Mouse (Mus musculus) midbrain, embryonic 11.5 days (tissue): ENCODE results near the gene Arhgdib. TPM values are rescaled to one million over a fixed set of nuclear protein-coding genes. Genes with fewer than 3 reads are reported as not detected.

ENCODE experiments used
- ATAC-seq: fragments of 200-750 bp; cut with Nextera tagmentation; 2 replicates; pipeline ENCODE4 v1.8.0; 2017; ENCODE audit warnings: moderate TSS enrichment, moderate library complexity; ENCODE audit not compliant: low FRiP score
- DNase-seq: peaks from one replicate; pipeline ENCODE4 v3.0.0; 2015; ENCODE audit warnings: low spot score; ENCODE audit errors: missing footprints
- H3K27ac ChIP-seq: fragments of 300-500 bp; sonication (generic); 2 replicates; pipeline ENCODE4 v1.5.1; 2014; ENCODE audit warnings: low read depth, low read length
- H3K27me3 ChIP-seq: fragments of 300-500 bp; sonication (generic); 2 replicates; pipeline ENCODE4 v1.6.1; 2014; ENCODE audit warnings: mild to moderate bottlenecking, low read length, moderate library complexity, mixed read lengths; ENCODE audit not compliant: control insufficient read depth, insufficient read depth
- H3K36me3 ChIP-seq: fragments of 300-500 bp; sonication (generic); 2 replicates; pipeline ENCODE4 v1.6.1; 2014; ENCODE audit warnings: mild to moderate bottlenecking, low read length, moderate library complexity, mixed read lengths; ENCODE audit not compliant: control insufficient read depth, insufficient read depth
- H3K4me1 ChIP-seq: fragments of 300-500 bp; sonication (generic); 2 replicates; pipeline ENCODE4 v1.6.1; 2014; ENCODE audit warnings: low read length; ENCODE audit not compliant: control insufficient read depth, insufficient read depth
- H3K4me2 ChIP-seq: fragments of 300-500 bp; sonication (generic); 2 replicates; pipeline ENCODE4 v1.6.1; 2014; ENCODE audit warnings: mild to moderate bottlenecking, moderate library complexity
- H3K4me3 ChIP-seq: fragments of 300-500 bp; sonication (generic); 2 replicates; pipeline ENCODE4 v1.5.1; 2014; ENCODE audit warnings: low read depth, low read length
- H3K9ac ChIP-seq: fragments of 300-500 bp; sonication (generic); 2 replicates; pipeline ENCODE4 v1.6.1; 2014; ENCODE audit warnings: low read length
- H3K9me3 ChIP-seq: fragments of 300-500 bp; sonication (generic); 2 replicates; pipeline ENCODE4 v1.6.1; 2016; ENCODE audit warnings: low read length; ENCODE audit not compliant: control insufficient read depth
- WGBS: fragments of 180-500 bp; shearing (Covaris S2); extraction: QIAGEN DNeasy Blood & Tissue Kit; methylation state at CpG from one replicate; pipeline ENCODE4 v1.1.7; 2014; 5-methylcytosine and 5-hydroxymethylcytosine counted together
- polyA plus RNA-seq: library from polyadenylated mRNA; unstranded; fragments of >200 nt; fragmentation: Nextera tagmentation; extraction: Ambion mirVana; gene quantifications from 2 replicates; pipeline ENCODE4 v1.2.1, GENCODE M21; 2014

The Arhgdib gene
- polyA plus RNA-seq, 1 experiment from 2014 or later: 26.4 TPM

- Histone ChIP-seq H3K9ac (no peak overlapping the region), H3K4me2 (no peak overlapping the region), H3K36me3 (no peaks in the 10 kb centered on the region), H3K9me3 (no peaks in the 10 kb centered on the region), H3K27me3 (no peaks in the 10 kb centered on the region), H3K27ac (no peak overlapping the region), H3K4me3 (no peak overlapping the region), H3K4me1 (peaks cover 2% of the 10 kb centered on the region; the same call in 1 of the 2 replicates)
- 92% methylated on average over 8 of the region's 8 CpGs for WGBS
- no peak for DNase-seq
- no peak for ATAC-seq
Measured at GRCm38 (mm10) chr6:136915721-136916395, 25.8 kb downstream of the Arhgdib start.

- Histone ChIP-seq H3K4me3 (no peak overlapping the region), H3K27me3 (no peaks in the 10 kb centered on the region), H3K36me3 (no peaks in the 10 kb centered on the region), H3K4me2 (no peak overlapping the region), H3K9ac (no peak overlapping the region), H3K9me3 (no peaks in the 10 kb centered on the region), H3K4me1 (peaks cover 2% of the 10 kb centered on the region; the same call in 1 of the 2 replicates), H3K27ac (no peak overlapping the region)
- no peak for ATAC-seq
- DNase-seq: no peak
- WGBS: 93% methylated on average over 6 of the region's 6 CpGs
Measured at GRCm38 (mm10) chr6:136914234-136914633, 27.5 kb downstream of the Arhgdib start.

DNA sequence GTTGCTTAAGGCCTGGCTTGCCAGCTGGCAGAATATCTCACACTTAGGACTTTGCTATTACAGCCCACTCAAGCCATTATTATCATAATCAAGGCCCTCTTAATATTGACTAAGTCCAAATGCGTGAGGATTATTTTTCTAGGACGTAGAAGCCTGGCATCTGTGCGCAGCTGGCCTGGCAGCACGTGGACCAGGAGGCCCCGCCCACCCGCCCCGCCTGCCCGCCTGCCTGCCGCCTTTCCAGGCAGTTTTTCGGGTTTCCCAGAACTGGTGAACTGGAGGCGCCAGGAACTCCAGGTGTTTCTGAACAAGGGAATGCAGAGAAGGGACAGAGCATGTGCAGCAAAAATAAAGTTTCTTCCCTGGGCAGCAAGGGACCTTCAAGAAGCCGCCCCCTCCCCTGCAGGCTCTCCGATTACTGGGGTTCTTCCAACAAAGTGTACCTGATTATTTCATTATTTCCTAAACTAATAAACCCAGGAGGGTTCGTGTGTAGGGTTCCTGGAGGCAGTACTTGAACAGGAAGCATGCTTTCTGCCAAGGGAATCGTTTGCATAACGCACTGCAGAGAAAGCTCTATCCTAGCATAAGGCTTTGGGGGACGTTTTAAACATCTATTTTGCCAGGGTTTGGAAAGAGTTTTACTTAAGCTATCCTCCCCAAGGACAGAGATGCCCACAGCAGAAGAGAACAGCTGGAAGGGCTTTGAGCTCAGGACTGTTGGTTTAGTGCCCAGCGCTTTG, 28.1 kb downstream of the Arhgdib start:
- peak overlapping the region; percentile 28; the same call in 1 of the 2 replicates for H3K9ac ChIP-seq

DNA sequence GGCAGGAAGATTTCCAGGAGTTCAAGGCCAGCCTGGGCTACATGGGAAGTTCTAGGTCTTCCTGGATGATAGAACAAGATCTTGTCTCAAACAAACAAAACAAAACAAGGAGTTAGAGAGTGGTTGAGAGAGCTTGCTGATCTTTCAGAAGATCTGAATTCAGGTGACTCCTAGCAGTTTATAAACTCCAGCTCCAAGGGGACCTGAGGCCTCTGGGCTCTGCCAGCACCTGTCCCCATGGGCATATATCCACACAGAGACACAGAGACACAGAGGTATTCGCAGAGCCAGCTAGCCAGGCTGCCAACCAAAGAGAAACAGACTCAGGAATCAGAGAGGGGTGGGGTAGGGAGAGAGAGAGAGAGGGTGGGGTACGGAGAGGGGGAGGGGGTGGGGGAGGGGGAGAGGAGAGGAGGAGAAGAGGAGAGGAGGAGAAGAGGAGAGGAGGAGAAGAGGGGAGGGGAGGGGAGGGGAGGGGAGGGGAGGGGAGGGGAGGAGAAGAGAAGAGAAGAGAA, 28.9 kb downstream of the Arhgdib start:
- no peaks in the 10 kb centered on the region for H3K27me3 ChIP-seq
- H3K4me2 ChIP-seq: no peak overlapping the region
- no peak overlapping the region for H3K9ac ChIP-seq
- no peak overlapping the region for H3K4me3 ChIP-seq
- no CpG with 5 or more reads among the region's 2 CpGs for WGBS
- DNase-seq: no peak
- H3K9me3 ChIP-seq: no peaks in the 10 kb centered on the region
- peaks cover 2% of the 10 kb centered on the region; the same call in 1 of the 2 replicates for H3K4me1 ChIP-seq
- H3K36me3 ChIP-seq: no peaks in the 10 kb centered on the region
- 0 out of 2 replicates have a peak, but pooled peaks have one; percentile 14 for ATAC-seq
- no peak overlapping the region for H3K27ac ChIP-seq

More for the DNA sequence above, 28.1 kb downstream of the Arhgdib start:
- H3K27me3 ChIP-seq: no peaks in the 10 kb centered on the region
- DNase-seq (no peak), ATAC-seq (peak; percentile 70)
- H3K4me3 ChIP-seq: no peak overlapping the region
- 22% methylated on average over 18 of the region's 18 CpGs for WGBS
- peak overlapping the region; percentile 27 for H3K4me2 ChIP-seq
- no peaks in the 10 kb centered on the region for H3K9me3 ChIP-seq
- no peak overlapping the region for H3K27ac ChIP-seq
- peaks cover 2% of the 10 kb centered on the region; the same call in 1 of the 2 replicates for H3K4me1 ChIP-seq
- H3K36me3 ChIP-seq: no peaks in the 10 kb centered on the region

- Histone ChIP-seq H3K9ac (no peak overlapping the region), H3K9me3 (no peaks in the 10 kb centered on the region), H3K36me3 (no peaks in the 10 kb centered on the region), H3K4me3 (no peak overlapping the region), H3K27me3 (no peaks in the 10 kb centered on the region), H3K27ac (no peak overlapping the region), H3K4me1 (peaks cover 2% of the 10 kb centered on the region; the same call in 1 of the 2 replicates), H3K4me2 (no peak overlapping the region)
- DNase-seq: no peak
- ATAC-seq: no peak
- WGBS: 89% methylated on average over 9 of the region's 9 CpGs
Measured at GRCm38 (mm10) chr6:136910247-136910890, 31.3 kb downstream of the Arhgdib start.

DNA sequence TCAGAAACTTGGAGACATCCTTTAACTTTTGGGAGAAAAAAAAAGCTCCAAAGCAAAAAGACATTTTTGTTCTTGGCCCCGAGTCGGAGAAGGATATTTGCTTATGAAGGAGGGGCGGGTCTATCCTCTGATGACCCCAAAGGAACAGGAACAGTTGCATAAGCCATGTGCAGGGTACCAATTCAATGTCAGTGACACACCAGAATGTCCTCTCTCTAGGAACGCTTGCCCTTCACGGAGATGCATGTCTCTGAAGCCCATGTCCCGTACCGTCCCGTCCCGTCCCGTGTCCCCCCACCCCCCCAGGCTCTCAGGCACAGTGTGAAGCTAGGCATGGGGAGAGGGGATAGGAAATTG, 34.8 kb downstream of the Arhgdib start:
- WGBS: 80% methylated on average over 10 of the region's 10 CpGs
- no peaks in the 10 kb centered on the region for H3K36me3 ChIP-seq
- no peak for ATAC-seq
- no peak overlapping the region for H3K27ac ChIP-seq
- H3K4me2 ChIP-seq: no peak overlapping the region
- no peak for DNase-seq
- no peaks in the 10 kb centered on the region for H3K4me1 ChIP-seq
- no peaks in the 10 kb centered on the region for H3K27me3 ChIP-seq
- no peak overlapping the region for H3K4me3 ChIP-seq
- H3K9ac ChIP-seq: no peak overlapping the region
- H3K9me3 ChIP-seq: no peaks in the 10 kb centered on the region

DNA sequence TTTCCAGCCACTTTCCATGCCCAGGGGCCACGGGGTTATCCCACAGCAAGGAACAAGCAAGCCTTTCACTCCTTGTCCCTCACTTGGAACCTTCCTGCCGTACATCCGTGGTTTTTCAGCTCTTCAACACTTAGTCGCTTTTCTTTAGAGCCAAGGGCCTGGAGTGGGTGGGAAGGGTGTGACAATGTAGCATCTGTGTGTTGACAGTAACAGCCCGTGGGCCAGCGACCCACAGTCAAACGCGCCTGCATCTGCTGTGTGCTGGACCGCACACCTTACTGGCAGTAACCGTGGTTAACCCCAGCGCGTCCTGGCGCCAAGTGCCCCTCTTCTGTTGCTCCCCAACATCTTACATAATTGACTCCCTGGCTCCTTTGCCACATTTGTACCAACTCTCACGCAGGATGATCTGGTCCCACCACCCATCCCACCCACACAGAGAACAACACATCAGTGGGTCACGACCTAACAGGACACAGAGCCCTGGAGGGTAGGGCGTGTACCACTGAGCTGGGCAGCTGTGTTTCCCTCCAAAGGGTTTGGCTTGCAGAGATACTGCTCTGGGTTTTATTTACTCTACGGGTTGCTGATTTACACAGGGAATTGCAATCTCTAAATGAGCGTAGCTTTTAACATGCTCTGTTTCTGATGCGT, 35.3 kb downstream of the Arhgdib start:
- no peak for DNase-seq
- WGBS: 92% methylated on average over 19 of the region's 19 CpGs
- H3K27ac ChIP-seq: no peak overlapping the region

DNA sequence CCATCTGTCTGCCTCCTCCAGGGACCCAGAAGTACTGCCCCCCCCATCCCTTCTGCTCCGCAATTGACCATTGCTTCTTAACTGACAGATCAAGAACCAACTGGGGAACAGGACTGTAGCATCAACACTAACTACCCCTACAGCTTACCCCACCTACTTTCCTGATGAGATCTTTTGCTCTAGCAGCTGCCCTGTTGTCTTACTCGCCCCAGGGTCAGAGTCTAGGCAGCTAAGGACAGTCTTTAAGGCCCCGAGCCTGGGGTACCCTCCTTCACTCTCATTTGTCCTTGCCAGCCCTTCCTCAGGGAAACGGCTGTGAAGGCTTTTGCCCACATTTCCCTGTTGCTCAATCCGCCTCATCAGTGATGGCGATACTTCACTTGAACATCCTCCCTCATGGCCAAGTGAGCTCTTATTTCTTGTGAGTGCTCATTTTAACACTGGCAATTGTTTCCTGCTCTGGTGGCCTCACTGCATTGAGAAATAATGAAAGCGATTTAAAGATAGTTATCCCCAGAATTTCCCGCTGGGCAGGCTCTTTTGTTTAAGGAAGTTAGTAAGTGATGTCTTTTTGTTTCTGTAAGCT, 37.7 kb downstream of the Arhgdib start:
- no peak for ATAC-seq
- WGBS: 74% methylated on average over 8 of the region's 8 CpGs
- Histone ChIP-seq H3K4me2 (no peak overlapping the region), H3K4me1 (no peaks in the 10 kb centered on the region), H3K27me3 (no peaks in the 10 kb centered on the region), H3K9me3 (no peaks in the 10 kb centered on the region), H3K27ac (no peak overlapping the region), H3K9ac (no peak overlapping the region), H3K36me3 (no peaks in the 10 kb centered on the region), H3K4me3 (no peak overlapping the region)
- no peak for DNase-seq

More for the DNA sequence above, 35.3 kb downstream of the Arhgdib start:
- no peak for ATAC-seq
- no peak overlapping the region for H3K4me3 ChIP-seq
- H3K36me3 ChIP-seq: no peaks in the 10 kb centered on the region
- no peaks in the 10 kb centered on the region for H3K4me1 ChIP-seq
- H3K27me3 ChIP-seq: no peaks in the 10 kb centered on the region
- H3K4me2 ChIP-seq: no peak overlapping the region
- no peak overlapping the region for H3K9ac ChIP-seq
- no peaks in the 10 kb centered on the region for H3K9me3 ChIP-seq
